Mouse (Mus musculus): ENCODE measurements around the gene Fam214a. TPM values are rescaled to one million over a fixed set of nuclear protein-coding genes. Genes with fewer than 3 reads are reported as not detected.

Fam214a gene
- polyA plus RNA-seq, 1 experiment from 2014 or later = 11.8 TPM

DNA sequence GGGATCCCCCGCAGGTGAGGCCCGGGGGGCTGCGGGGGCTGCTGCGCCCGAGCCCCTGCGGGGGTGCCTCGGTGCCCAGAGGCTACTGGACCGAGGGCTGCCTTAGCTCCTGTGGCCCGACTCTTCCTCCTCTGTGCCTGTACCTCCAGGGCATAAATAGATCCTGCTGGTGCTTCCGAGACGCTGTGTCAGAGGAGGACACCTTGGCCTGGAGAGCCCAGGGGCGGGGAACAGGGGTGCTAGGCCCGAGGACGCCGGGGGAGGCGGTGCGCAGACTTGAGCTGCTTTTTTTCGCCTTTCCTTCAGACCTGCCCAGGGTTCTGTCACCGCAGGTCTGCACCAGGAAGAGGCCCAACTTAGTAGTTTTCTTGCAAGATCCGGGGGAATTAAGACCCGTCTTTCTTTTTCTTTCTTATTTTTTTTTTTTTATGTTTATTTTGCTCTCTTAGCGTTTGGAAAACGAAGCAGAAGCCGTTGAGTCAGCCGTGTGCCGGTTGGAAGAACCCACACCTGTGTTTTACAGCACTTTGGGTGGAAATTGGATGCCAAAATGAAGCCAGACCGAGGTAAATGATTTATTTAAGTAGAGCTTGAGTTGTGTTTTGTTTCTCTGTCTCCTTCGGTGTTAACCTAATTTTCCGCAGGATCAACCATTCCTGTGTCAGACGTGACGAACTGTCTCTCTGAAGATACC, 728 bp downstream of the Fam214a start:
- H3K4me2 ChIP-seq = peak overlapping the region; percentile 84
- H3K4me1 ChIP-seq (replicated peaks) = peaks cover 11% of the 10 kb centered on the region
- H3K27me3 ChIP-seq (replicated peaks) = no peaks in the 10 kb centered on the region
- H3K36me3 ChIP-seq = peaks cover 6% of the 10 kb centered on the region
- H3K4me3 ChIP-seq = peak overlapping the region; percentile 66
- peak; percentile 75 for ATAC-seq (ENCODE audit: insufficient number of reproducible peaks, low FRiP score)
- H3K27ac ChIP-seq (ENCODE audit: poor library complexity, severe bottlenecking) = peak overlapping the region; percentile 91
- no peaks in the 10 kb centered on the region; the same call in 1 of the 2 replicates for H3K9me3 ChIP-seq (replicated peaks)
- WGBS = 6% methylated on average over 31 of the region's 31 CpGs
- peak overlapping the region; percentile 87 for H3K9ac ChIP-seq

DNA sequence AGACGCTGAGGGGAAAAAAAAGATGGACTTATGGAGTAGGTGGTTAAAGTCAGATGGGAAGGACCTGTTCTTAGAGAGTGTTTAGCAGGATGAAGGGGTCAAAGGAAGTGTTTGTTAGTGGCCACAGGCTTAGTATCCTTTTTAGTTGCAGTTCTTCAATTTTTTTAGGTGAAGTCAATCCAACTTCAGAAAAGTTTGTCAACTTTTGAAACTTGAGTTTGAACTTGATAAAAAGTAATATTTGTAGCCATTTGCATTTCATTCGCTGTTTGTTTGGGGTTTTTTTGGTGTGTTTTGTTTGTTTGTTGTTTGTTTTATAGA, 1.2 kb downstream of the Fam214a start:
- Histone ChIP-seq H3K9ac (peak overlapping the region; percentile 87), H3K4me2 (peak overlapping the region; percentile 84), H3K27me3 (replicated peaks) (no peaks in the 10 kb centered on the region), H3K4me1 (replicated peaks) (peaks cover 11% of the 10 kb centered on the region), H3K36me3 (peaks cover 7% of the 10 kb centered on the region), H3K4me3 (peak overlapping the region; percentile 66), H3K27ac (ENCODE audit: poor library complexity, severe bottlenecking) (peak overlapping the region; percentile 91), H3K9me3 (replicated peaks) (no peaks in the 10 kb centered on the region; the same call in 1 of the 2 replicates)
- no peak for ATAC-seq (ENCODE audit: insufficient number of reproducible peaks, low FRiP score)
- 40% methylated on average over 2 of the region's 2 CpGs for WGBS

DNA sequence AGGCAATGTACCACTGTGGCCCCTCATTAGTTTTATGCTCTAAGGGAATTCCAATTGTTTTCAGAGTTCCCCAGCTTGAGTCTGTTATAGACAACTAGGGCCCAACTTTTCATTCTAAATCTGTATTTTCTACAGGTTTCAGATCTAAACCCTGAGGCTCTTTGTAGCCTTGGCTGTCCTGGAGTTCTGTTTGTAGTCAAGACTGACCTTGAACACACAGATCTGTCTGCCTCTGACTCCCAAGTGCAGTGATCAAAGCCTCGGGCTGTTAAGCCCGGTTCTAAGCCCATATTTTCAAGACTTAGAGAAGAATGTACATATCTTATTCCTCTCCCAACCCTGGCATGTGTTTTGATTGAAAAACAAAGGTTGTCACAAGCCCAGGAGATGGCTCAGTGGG, 1.7 kb downstream of the Fam214a start:
- Histone ChIP-seq H3K4me2 (peak overlapping the region; percentile 84; the same call in 1 of the 2 replicates), H3K27ac (ENCODE audit: poor library complexity, severe bottlenecking) (no peak overlapping the region), H3K4me1 (replicated peaks) (peaks cover 11% of the 10 kb centered on the region), H3K9ac (no peak overlapping the region), H3K36me3 (peaks cover 7% of the 10 kb centered on the region), H3K27me3 (replicated peaks) (no peaks in the 10 kb centered on the region), H3K4me3 (no peak overlapping the region), H3K9me3 (replicated peaks) (no peaks in the 10 kb centered on the region; the same call in 1 of the 2 replicates)
- no peak for ATAC-seq (ENCODE audit: insufficient number of reproducible peaks, low FRiP score)
- WGBS = 85% methylated on average over 2 of the region's 2 CpGs

DNA sequence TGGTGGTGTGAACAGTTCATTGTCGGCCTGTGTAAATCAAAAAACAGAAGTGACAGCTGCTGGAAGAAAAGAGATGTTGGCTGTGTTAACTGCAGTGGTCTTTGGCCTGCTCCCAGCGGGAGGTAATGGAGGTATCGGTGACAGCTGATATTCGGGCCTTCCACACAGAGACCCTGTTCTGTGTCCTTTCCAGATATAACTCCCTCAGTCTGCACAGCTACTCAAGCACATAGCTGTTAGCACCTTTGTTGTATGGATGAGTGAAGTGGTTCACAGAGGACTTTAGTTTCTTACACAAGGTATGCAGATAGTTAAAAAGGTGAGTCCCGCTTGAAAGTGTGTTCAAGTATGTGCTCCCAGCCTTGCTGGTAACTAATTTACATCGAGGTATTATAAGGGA, 7.9 kb downstream of the Fam214a start:
- Histone ChIP-seq H3K27me3 (replicated peaks) (no peaks in the 10 kb centered on the region), H3K9ac (no peak overlapping the region), H3K4me1 (replicated peaks) (peaks cover 12% of the 10 kb centered on the region), H3K4me2 (peak overlapping the region; percentile 43), H3K36me3 (peaks cover 7% of the 10 kb centered on the region), H3K27ac (ENCODE audit: poor library complexity, severe bottlenecking) (0 out of 2 replicates have a peak overlapping the region, but pooled peaks have one; percentile 23), H3K4me3 (no peak overlapping the region), H3K9me3 (replicated peaks) (no peaks in the 10 kb centered on the region; the same call in 1 of the 2 replicates)
- ATAC-seq (ENCODE audit: insufficient number of reproducible peaks, low FRiP score) = no peak
- whole genome bisulfite sequencing = 40% methylated on average over 6 of the region's 6 CpGs

DNA sequence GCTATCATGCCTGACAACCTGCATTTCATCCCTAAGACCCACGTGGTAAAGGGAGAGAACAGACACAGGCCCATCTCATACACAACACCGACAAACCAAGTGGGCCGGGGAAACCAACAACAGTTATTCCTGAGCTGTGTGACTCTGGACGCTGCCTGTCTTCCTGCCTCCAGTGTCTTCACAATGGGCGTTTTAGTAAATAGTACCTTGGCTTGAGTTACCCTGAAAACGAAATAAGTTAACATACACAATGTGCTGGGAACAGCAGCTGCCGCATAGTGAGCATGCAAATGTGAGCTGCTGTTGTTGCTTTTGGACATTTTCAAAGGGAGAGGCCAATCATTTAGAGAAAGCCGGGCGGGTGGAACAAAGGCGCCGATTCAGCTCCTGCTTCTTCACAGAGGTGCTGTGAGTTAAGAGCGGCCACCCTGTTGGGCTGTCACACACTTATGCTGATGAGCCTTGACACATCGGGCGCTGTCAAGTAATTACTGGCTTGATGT, 8.4 kb downstream of the Fam214a start:
- peaks cover 12% of the 10 kb centered on the region for H3K4me1 ChIP-seq (replicated peaks)
- H3K36me3 ChIP-seq = peaks cover 5% of the 10 kb centered on the region
- H3K9me3 ChIP-seq (replicated peaks) = no peaks in the 10 kb centered on the region; the same call in 1 of the 2 replicates
- ATAC-seq (ENCODE audit: insufficient number of reproducible peaks, low FRiP score) = no peak
- H3K9ac ChIP-seq = no peak overlapping the region
- H3K4me3 ChIP-seq = 0 out of 2 replicates have a peak overlapping the region, but pooled peaks have one; percentile 18
- no peaks in the 10 kb centered on the region for H3K27me3 ChIP-seq (replicated peaks)
- peak overlapping the region; percentile 43 for H3K4me2 ChIP-seq
- WGBS = 25% methylated on average over 14 of the region's 14 CpGs
- no peak overlapping the region for H3K27ac ChIP-seq (ENCODE audit: poor library complexity, severe bottlenecking)

DNA sequence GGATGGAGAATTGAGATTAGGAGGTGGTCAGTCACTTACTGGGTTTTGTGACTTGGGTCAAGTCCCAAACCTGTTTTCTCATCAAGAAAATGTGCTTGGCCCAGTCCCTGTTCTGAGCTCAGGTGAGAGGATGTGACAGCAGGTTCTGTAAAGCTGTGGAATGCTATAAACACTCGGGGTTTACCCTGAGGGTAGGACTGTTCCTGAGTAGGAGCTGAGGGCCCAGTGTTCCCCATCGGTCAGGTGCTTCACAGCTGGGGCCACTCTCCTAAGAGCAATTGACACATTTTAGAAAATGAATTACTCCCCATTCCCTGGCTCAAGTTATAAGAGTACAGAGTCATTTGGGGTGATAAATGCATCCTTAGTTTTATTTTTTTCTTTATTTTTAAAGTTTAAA, 11.3 kb downstream of the Fam214a start:
- Histone ChIP-seq H3K4me3 (no peak overlapping the region), H3K9ac (no peak overlapping the region), H3K36me3 (no peaks in the 10 kb centered on the region), H3K4me1 (replicated peaks) (peaks cover 14% of the 10 kb centered on the region), H3K27ac (ENCODE audit: poor library complexity, severe bottlenecking) (no peak overlapping the region), H3K9me3 (replicated peaks) (no peaks in the 10 kb centered on the region), H3K27me3 (replicated peaks) (no peaks in the 10 kb centered on the region), H3K4me2 (no peak overlapping the region)
- WGBS = 76% methylated on average over 2 of the region's 2 CpGs
- no peak for ATAC-seq (ENCODE audit: insufficient number of reproducible peaks, low FRiP score)

DNA sequence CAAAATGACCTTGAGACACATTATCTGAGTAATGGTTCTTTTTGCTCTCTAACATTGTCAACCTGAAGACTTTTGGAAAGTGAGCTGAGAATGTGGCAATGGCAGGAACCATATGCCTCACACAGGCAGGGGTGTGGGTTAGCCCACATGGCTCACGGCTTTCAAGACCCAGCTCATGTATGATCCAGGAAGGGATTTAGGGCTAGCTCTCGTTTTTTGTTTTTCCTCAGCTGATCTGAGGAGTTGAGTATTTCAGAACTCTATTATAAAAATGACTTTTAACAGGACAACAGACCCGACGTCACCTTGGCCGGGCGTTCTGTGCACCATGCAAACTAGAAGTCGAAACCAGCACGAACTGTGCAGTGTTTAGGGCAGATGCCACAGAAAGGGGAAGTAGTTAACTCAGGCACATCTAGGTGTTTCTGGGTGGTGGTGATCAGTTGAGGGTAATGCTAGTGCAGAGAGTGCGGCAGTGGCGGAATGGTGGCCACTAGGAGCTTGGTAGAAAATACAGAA, 12.2 kb downstream of the Fam214a start:
- no peak for ATAC-seq (ENCODE audit: insufficient number of reproducible peaks, low FRiP score)
- no peaks in the 10 kb centered on the region for H3K36me3 ChIP-seq
- H3K4me2 ChIP-seq = no peak overlapping the region

DNA sequence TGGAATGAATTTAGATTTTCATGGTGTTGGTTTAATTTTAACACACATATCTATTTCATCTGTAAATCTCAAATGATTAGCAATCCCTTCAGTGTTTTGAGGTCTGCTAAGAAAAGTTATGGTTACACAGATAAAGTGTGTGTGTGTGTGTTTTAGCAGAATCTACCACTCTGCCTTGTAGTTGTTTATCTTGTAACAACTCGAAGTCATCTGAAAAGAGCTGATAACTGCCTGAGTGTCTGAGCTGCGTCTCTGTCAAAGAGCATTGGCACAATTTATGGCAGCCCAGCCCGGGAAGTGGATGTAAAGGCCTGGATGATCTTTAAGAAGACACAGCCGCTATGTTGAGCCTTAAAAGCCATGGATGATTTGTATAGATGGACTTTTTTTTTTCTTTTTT, 13.5 kb downstream of the Fam214a start:
- no peaks in the 10 kb centered on the region for H3K27me3 ChIP-seq (replicated peaks)
- no peaks in the 10 kb centered on the region for H3K9me3 ChIP-seq (replicated peaks)
- H3K4me2 ChIP-seq = no peak overlapping the region
- 20% methylated on average over 4 of the region's 4 CpGs for WGBS
- H3K4me3 ChIP-seq = no peak overlapping the region
- no peak overlapping the region for H3K27ac ChIP-seq (ENCODE audit: poor library complexity, severe bottlenecking)
- no peak for ATAC-seq (ENCODE audit: insufficient number of reproducible peaks, low FRiP score)
- H3K9ac ChIP-seq = no peak overlapping the region
- H3K36me3 ChIP-seq = no peaks in the 10 kb centered on the region
- peaks cover 5% of the 10 kb centered on the region for H3K4me1 ChIP-seq (replicated peaks)

More for the DNA sequence above, 12.2 kb downstream of the Fam214a start:
- Histone ChIP-seq H3K27me3 (replicated peaks) (no peaks in the 10 kb centered on the region), H3K9ac (no peak overlapping the region), H3K4me1 (replicated peaks) (peaks cover 14% of the 10 kb centered on the region), H3K27ac (ENCODE audit: poor library complexity, severe bottlenecking) (no peak overlapping the region), H3K9me3 (replicated peaks) (no peaks in the 10 kb centered on the region), H3K4me3 (no peak overlapping the region)
- 83% methylated on average over 10 of the region's 10 CpGs for WGBS

DNA sequence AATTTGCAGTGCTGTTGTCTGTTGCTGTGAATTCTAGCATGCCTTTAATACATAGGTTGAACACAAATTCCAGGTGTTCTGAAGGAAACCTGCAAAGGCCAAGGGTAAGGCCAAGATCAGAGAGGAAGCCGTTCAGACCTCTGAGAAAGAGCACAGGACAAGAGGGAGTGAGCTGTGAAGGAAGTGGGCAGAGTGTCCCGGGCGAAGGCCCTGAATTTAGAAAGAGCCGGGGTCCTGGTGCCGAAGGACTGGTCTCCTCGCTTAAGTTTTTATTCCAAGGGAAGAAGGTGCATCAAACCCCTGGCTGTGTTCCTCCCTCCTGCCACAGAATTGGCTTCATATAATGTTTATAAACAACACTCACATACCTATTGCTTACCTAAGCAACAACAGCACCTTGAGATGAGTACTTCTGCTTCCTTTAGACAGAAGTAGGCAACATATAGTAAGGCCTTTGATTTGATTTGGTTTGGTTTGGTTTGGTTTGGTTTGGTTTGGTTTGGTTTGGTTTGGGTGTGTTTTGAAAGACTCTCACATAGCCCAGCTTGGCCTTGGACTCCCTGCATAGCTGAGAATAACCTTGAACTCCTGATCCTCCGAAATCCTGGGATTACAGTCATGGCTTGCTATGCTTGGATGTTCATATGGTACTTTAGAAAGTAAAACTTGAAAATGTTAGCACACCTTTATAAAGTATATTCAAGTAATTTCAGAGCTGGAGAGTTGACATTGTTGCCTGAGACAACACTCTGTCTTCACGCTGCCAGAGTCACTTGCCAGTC, 16.2 kb downstream of the Fam214a start:
- Histone ChIP-seq H3K4me2 (no peak overlapping the region), H3K4me3 (no peak overlapping the region), H3K4me1 (replicated peaks) (peaks cover 7% of the 10 kb centered on the region; the same call in 1 of the 2 replicates), H3K36me3 (no peaks in the 10 kb centered on the region), H3K9ac (no peak overlapping the region), H3K9me3 (replicated peaks) (no peaks in the 10 kb centered on the region), H3K27me3 (replicated peaks) (no peaks in the 10 kb centered on the region), H3K27ac (ENCODE audit: poor library complexity, severe bottlenecking) (no peak overlapping the region)
- ATAC-seq (ENCODE audit: insufficient number of reproducible peaks, low FRiP score) = no peak
- 83% methylated on average over 8 of the region's 8 CpGs for WGBS

DNA sequence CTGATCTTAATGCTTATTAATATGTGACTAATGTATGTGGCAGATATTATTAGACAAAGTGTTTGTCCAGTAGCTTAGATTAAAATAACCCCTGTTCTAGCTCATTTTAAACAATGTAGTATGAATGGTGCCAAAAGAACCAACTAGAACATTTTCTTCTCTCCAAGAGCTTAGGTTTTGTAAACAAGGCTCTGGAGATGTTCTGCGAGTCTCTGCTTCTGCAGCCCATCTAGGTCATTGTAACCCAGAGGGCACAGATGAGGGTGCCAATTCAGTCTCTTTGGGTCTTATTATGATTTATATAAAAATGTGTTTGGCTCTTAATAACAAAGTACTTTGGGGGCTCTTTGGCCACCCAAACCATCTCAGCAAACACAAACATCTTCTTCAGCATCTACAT, 17.9 kb downstream of the Fam214a start:
- Histone ChIP-seq H3K4me3 (no peak overlapping the region), H3K27ac (ENCODE audit: poor library complexity, severe bottlenecking) (no peak overlapping the region), H3K4me2 (no peak overlapping the region), H3K4me1 (replicated peaks) (peaks cover 22% of the 10 kb centered on the region), H3K36me3 (no peaks in the 10 kb centered on the region), H3K9me3 (replicated peaks) (no peaks in the 10 kb centered on the region), H3K9ac (no peak overlapping the region), H3K27me3 (replicated peaks) (no peaks in the 10 kb centered on the region)
- ATAC-seq (ENCODE audit: insufficient number of reproducible peaks, low FRiP score) = no peak
- 80% methylated on average over 1 of the region's 1 CpGs for WGBS

Data from heart, embryonic 12.5 days (tissue).